Mouse (Mus musculus) naive thymus-derived CD4-positive, alpha-beta T cell, adult 2 months (primary cell): ENCODE data around the gene Prss35.

Source experiments
- DNase-seq: peaks from one replicate; pipeline ENCODE4 v3.0.0-alpha.2; 2011; ENCODE audit warnings: low read depth

The Prss35 gene

GRCm38 (mm10) chr9:86742959-86743911 is at the start of gene Prss35:
Gene Prss35 (plus strand): TSS chr9:86743649.
- DNase-seq, result no peak

GRCm38 (mm10) chr9:86693935-86694334 is 49.5 kb upstream of the Prss35 start:
- DNase-seq, result no peak

GRCm38 (mm10) chr9:86694644-86695043 is 48.8 kb upstream of the Prss35 start:
- DNase-seq, result no peak

GRCm38 (mm10) chr9:86695199-86695817 is 48.1 kb upstream of the Prss35 start:
- DNase-seq, result no peak

GRCm38 (mm10) chr9:86695818-86696261 is 47.6 kb upstream of the Prss35 start, which contains the start of gene Me1:
Gene Me1 (minus strand): TSS chr9:86695953.
- no peak for DNase-seq

GRCm38 (mm10) chr9:86701264-86701663 is 42.2 kb upstream of the Prss35 start:
- DNase-seq, result no peak

- no peak for DNase-seq
These were observed 41.6 kb upstream of the Prss35 start for GRCm38 (mm10) chr9:86701844-86702243.

GRCm38 (mm10) chr9:86707431-86707830 is 36.0 kb upstream of the Prss35 start:
- DNase-seq, result no peak

- DNase-seq, result no peak
These were observed 34.5 kb upstream of the Prss35 start for GRCm38 (mm10) chr9:86708921-86709320.

GRCm38 (mm10) chr9:86710091-86710634 is 33.3 kb upstream of the Prss35 start:
- DNase-seq, result no peak

GRCm38 (mm10) chr9:86712648-86713047 is 30.8 kb upstream of the Prss35 start:
- DNase-seq, result no peak

GRCm38 (mm10) chr9:86714089-86714488 is 29.4 kb upstream of the Prss35 start:
- DNase-seq, result no peak

GRCm38 (mm10) chr9:86716540-86716939 is 26.9 kb upstream of the Prss35 start:
- DNase-seq, result no peak

GRCm38 (mm10) chr9:86717119-86717518 is 26.3 kb upstream of the Prss35 start:
- no peak for DNase-seq

GRCm38 (mm10) chr9:86720227-86720626 is 23.2 kb upstream of the Prss35 start:
- no peak for DNase-seq

- DNase-seq, result no peak
These were observed 22.7 kb upstream of the Prss35 start for GRCm38 (mm10) chr9:86720794-86721193.

GRCm38 (mm10) chr9:86725066-86725465 is 18.4 kb upstream of the Prss35 start:
- no peak for DNase-seq

- DNase-seq, result no peak
These were observed 17.7 kb upstream of the Prss35 start for GRCm38 (mm10) chr9:86725604-86726380.

GRCm38 (mm10) chr9:86726381-86726720 is 17.1 kb upstream of the Prss35 start:
- DNase-seq, result no peak

- no peak for DNase-seq
These were observed 15.1 kb upstream of the Prss35 start for GRCm38 (mm10) chr9:86728214-86728814.

GRCm38 (mm10) chr9:86729084-86729483 is 14.4 kb upstream of the Prss35 start:
- DNase-seq, result no peak

- DNase-seq, result no peak
These were observed 13.6 kb upstream of the Prss35 start for GRCm38 (mm10) chr9:86729811-86730210.
